Mouse (Mus musculus): ENCODE measurements around the gene Kel. TPM values are rescaled to one million over a fixed set of nuclear protein-coding genes. Genes with fewer than 3 reads are reported as not detected.

The Kel gene
- polyA plus RNA-seq, 1 experiment from 2014 or later = 2.1 TPM

DNA sequence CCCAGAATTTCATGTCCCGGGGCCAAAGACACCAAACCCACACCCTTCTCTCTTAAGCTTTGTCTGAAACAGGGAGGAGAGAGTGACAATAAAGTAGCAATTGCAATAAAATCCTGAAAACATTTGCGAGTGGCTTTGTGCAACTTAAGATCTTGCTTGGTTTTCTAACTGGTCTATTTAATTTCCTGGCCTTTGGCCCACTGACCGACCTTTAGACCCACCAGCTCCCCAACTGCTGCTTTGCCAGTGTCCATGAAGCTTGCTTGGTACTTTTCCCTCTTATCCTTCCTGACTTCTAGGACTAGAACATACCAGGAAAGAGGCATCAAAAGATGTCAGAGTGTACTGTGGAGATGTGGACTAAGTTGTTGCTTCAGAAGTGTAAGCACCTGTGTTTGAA lies 18.5 kb downstream of the Kel start:
- Histone ChIP-seq H3K27ac (no peak overlapping the region), H3K9ac (no peak overlapping the region), H3K4me2 (replicated peaks) (no peak overlapping the region), H3K4me1 (no peaks in the 10 kb centered on the region), H3K4me3 (no peak overlapping the region), H3K36me3 (no peaks in the 10 kb centered on the region), H3K9me3 (no peaks in the 10 kb centered on the region), H3K27me3 (no peaks in the 10 kb centered on the region)
- 73% methylated on average over 3 of the region's 3 CpGs for WGBS
- no peak for ATAC-seq (ENCODE audit: low FRiP score, low read depth)

DNA sequence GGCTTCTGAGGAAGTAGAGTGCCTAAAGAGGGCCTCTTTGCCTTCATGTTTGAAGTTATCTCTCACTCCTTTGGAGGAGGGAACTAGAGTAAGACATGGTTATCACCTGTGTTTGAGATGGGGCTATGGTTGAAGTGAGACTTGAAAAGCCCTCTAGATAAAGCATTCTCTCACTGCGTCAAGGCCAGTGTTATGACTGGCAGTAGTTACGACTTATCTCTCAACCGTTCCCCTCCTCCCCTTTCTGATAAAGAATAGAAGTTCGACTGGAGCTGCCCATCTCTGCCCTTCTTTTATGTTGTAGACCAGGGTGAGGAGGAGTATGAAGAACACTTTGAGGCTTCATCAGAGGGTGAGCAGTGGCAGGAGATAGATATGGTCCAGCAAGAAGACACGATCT lies 19.2 kb downstream of the Kel start:
- WGBS = 82% methylated on average over 5 of the region's 5 CpGs
- no peaks in the 10 kb centered on the region for H3K4me1 ChIP-seq
- H3K4me3 ChIP-seq = no peak overlapping the region
- H3K4me2 ChIP-seq (replicated peaks) = no peak overlapping the region
- no peak overlapping the region for H3K27ac ChIP-seq
- no peaks in the 10 kb centered on the region for H3K36me3 ChIP-seq
- no peak for ATAC-seq (ENCODE audit: low FRiP score, low read depth)
- no peaks in the 10 kb centered on the region for H3K27me3 ChIP-seq
- H3K9me3 ChIP-seq = no peaks in the 10 kb centered on the region
- H3K9ac ChIP-seq = no peak overlapping the region

DNA sequence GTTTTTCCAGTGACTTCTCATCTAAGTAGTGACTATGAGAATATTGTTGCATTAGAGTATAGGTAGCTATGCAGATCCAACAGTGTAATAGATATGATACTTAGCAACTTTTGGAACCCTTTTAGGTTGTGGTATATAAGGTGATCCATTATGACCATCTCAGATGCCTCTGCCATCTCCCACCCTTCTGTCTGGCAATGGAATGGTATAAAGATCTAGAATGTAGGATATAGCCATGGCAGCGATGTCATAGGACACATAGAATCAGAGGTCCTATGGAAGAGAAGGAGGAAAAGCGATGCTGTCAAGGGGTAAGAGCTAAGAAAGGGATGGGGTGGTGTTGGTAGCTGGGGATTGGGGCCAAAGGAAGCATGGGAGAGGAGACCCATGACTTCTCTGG lies 20.0 kb downstream of the Kel start, which contains the start of gene Llcfc1:
Llcfc1 (plus strand) TSS at position 301 of the 400 bp plus-strand sequence.
- no peaks in the 10 kb centered on the region for H3K4me1 ChIP-seq
- H3K36me3 ChIP-seq = no peaks in the 10 kb centered on the region
- no peaks in the 10 kb centered on the region for H3K27me3 ChIP-seq
- no peaks in the 10 kb centered on the region for H3K9me3 ChIP-seq
- 87% methylated on average over 2 of the region's 2 CpGs for WGBS
- H3K27ac ChIP-seq = no peak within 1 kb of the TSS
- H3K9ac ChIP-seq = no peak within 1 kb of the TSS
- H3K4me2 ChIP-seq (replicated peaks) = no peak within 1 kb of the TSS
- H3K4me3 ChIP-seq = no peak within 1 kb of the TSS
- ATAC-seq (ENCODE audit: low FRiP score, low read depth) = no peak

DNA sequence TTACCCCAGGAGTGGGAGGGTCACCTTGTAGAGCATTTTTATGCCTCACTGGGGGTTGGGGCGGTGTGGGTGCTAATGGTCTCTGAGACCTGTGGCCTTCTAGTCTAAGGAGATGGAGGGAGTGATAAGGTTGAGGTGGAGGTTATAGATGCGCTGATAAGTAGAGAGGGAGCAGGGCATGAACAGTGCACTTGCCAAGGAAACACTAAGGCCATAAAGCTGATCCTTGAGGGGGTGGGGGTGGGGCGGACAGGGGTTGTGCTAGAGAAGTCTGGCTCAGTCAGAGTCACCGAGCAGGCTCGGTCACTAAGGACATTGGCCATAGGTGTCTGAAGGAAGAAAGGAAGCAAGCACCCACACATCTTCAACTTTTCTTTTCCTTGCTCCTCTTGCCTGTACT lies 22.5 kb downstream of the Kel start:
- H3K27me3 ChIP-seq = no peaks in the 10 kb centered on the region
- no peak for ATAC-seq (ENCODE audit: low FRiP score, low read depth)
- H3K9ac ChIP-seq = no peak overlapping the region
- H3K4me1 ChIP-seq = no peaks in the 10 kb centered on the region
- no peak overlapping the region for H3K4me2 ChIP-seq (replicated peaks)
- H3K36me3 ChIP-seq = no peaks in the 10 kb centered on the region
- H3K4me3 ChIP-seq = no peak overlapping the region
- H3K9me3 ChIP-seq = no peaks in the 10 kb centered on the region
- no peak overlapping the region for H3K27ac ChIP-seq
- 62% methylated on average over 5 of the region's 5 CpGs for WGBS

DNA sequence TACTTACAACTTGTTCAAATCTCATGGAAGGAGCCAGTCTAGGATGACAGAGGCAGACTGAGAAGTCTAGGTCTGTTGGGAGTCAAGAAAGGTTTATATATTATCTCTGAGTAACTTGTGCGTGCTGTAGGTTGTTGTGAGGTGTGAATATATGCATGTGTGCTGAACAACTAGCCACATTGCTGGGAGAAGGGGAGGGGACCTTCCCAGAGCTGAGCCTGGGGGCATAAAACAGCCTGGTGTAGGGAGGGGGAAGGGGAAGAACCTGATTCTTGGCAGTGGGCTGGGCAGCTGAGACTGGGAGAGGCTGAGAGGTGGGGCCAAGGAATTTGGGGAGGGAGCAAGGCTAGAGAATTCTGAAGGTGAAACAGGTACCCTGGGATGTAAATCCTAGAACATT lies 23.5 kb downstream of the Kel start, which contains the start of gene Trpv5:
Trpv5 (minus strand) TSS at position 101 of the 400 bp plus-strand sequence.
- Histone ChIP-seq H3K9ac (no peak within 1 kb of the TSS), H3K4me3 (no peak within 1 kb of the TSS), H3K27ac (no peak within 1 kb of the TSS), H3K27me3 (no peaks in the 10 kb centered on the region), H3K4me2 (replicated peaks) (no peak within 1 kb of the TSS), H3K4me1 (no peaks in the 10 kb centered on the region), H3K36me3 (no peaks in the 10 kb centered on the region), H3K9me3 (no peaks in the 10 kb centered on the region)
- 48% methylated on average over 1 of the region's 1 CpGs for WGBS
- ATAC-seq (ENCODE audit: low FRiP score, low read depth) = no peak

DNA sequence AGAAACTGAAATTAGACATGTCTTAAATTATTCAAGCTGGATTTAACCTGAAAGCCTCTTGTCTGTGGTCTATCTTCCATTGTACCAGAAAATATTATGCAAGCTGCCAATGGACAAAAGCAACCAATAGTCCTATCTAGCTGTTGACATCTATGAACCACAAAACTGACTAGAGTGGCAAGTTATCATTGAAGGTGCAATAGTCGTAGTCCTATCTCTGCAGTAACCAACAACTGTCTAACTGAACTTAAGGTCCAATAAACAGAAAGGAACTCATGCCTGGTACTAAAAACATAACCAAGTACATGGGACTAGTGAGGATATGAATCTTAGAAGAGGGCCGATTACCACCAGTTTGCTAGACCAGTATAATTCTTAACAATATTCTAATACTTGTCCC lies 27.6 kb downstream of the Kel start:
- Histone ChIP-seq H3K9me3 (no peaks in the 10 kb centered on the region), H3K4me2 (replicated peaks) (no peak overlapping the region), H3K9ac (no peak overlapping the region), H3K4me1 (no peaks in the 10 kb centered on the region), H3K27ac (no peak overlapping the region), H3K4me3 (no peak overlapping the region), H3K36me3 (no peaks in the 10 kb centered on the region), H3K27me3 (no peaks in the 10 kb centered on the region)
- WGBS = 89% methylated on average over 2 of the region's 2 CpGs
- no peak for ATAC-seq (ENCODE audit: low FRiP score, low read depth)

DNA sequence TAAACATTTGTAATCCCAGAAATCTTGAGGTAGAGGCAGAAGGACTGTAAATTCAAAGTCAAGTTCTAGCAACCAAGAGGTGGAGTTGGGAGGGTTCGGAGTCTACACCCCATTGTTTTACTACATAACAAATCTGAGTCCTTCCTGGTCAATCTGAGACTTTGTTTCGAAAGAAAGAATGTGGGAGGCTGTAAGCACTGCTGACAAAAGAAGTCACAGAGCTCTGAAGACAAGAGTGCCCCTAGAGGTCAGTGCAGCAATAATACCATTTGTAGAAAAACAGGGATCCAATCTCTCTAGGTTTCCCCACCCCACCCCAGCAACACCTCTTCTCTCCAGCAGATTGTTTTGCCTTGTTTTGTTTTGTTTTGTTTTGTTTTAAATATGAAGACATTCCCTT lies 41.8 kb downstream of the Kel start:
- 39% methylated on average over 2 of the region's 2 CpGs for WGBS
- no peak for ATAC-seq (ENCODE audit: low FRiP score, low read depth)
- no peak overlapping the region for H3K9ac ChIP-seq
- no peaks in the 10 kb centered on the region for H3K36me3 ChIP-seq
- H3K4me3 ChIP-seq = no peak overlapping the region
- no peaks in the 10 kb centered on the region for H3K9me3 ChIP-seq
- H3K27me3 ChIP-seq = no peaks in the 10 kb centered on the region
- H3K27ac ChIP-seq = no peak overlapping the region
- no peak overlapping the region for H3K4me2 ChIP-seq (replicated peaks)
- no peaks in the 10 kb centered on the region for H3K4me1 ChIP-seq

DNA sequence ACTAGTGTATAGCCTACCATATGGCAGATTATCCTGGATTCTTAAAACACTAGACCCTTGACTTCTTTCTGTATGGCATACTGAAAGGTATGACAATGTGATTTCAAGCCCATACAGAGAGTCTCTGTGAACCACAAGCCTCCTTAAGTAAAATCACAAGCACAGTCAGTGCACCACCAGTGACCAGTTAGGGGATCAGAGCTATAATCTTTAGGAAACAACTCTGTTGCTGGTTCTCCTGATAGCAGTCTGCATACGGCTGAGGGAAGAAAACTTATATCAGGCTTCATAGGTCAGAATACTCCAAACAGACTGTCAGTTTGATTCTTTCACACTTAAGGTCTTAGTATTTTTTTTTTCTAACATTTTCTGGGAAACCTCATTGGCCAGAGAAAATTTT lies 45.7 kb downstream of the Kel start:
- WGBS = 78% methylated on average over 1 of the region's 1 CpGs

DNA sequence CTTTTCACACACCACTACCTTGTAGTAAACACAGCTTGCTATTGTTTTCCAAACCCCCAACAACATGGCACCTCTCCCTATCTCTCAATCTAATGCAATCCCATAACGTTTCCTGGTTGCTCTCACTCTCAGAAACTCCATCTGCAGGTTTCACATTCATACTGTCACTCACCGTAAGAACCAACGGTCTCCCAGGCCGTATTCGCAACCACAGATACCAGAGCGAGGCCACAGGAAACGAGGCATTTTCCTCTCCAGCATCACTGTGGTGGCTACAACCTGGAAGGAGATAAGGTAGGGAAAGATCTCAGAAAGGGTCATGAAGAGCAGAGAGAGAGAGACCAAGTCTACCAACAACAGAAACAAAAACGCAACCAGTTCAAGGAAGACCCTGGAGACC lies 49.5 kb downstream of the Kel start:
- no peak for ATAC-seq (ENCODE audit: low FRiP score, low read depth)
- Histone ChIP-seq H3K9ac (no peak overlapping the region), H3K4me1 (no peaks in the 10 kb centered on the region), H3K4me2 (replicated peaks) (no peak overlapping the region), H3K27me3 (no peaks in the 10 kb centered on the region), H3K27ac (no peak overlapping the region), H3K9me3 (no peaks in the 10 kb centered on the region), H3K4me3 (no peak overlapping the region), H3K36me3 (no peaks in the 10 kb centered on the region)
- 88% methylated on average over 8 of the region's 8 CpGs for WGBS

More for the DNA sequence above, 45.7 kb downstream of the Kel start:
- no peak for ATAC-seq (ENCODE audit: low FRiP score, low read depth)
- no peaks in the 10 kb centered on the region for H3K27me3 ChIP-seq
- H3K4me1 ChIP-seq = no peaks in the 10 kb centered on the region
- no peak overlapping the region for H3K4me3 ChIP-seq
- H3K4me2 ChIP-seq (replicated peaks) = no peak overlapping the region
- no peaks in the 10 kb centered on the region for H3K36me3 ChIP-seq
- no peaks in the 10 kb centered on the region for H3K9me3 ChIP-seq
- no peak overlapping the region for H3K9ac ChIP-seq
- H3K27ac ChIP-seq = no peak overlapping the region

DNA sequence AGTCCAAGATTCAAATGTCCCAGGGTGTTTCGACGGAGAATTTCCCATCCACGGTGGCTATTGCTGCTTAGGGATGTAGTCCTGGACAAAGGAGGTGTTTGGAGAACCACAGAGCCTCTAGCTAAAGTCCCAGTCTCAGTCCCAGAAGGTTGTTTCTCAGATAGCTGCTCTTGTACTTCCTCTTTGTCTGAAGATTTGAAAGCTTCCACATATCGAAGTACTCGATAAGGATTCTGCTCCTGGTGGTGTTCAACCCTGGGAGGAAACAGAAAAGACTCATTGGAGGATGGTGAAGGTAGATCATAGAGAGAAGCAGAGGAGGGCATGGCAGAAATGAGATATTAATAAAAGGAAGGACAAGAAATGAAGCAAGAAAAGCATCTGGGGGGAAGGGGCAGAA lies 51.0 kb downstream of the Kel start:
- Histone ChIP-seq H3K36me3 (no peaks in the 10 kb centered on the region), H3K9me3 (no peaks in the 10 kb centered on the region), H3K4me1 (no peaks in the 10 kb centered on the region), H3K27me3 (no peaks in the 10 kb centered on the region), H3K27ac (no peak overlapping the region), H3K4me3 (no peak overlapping the region), H3K4me2 (replicated peaks) (no peak overlapping the region), H3K9ac (no peak overlapping the region)
- no peak for ATAC-seq (ENCODE audit: low FRiP score, low read depth)
- 90% methylated on average over 5 of the region's 5 CpGs for WGBS

DNA sequence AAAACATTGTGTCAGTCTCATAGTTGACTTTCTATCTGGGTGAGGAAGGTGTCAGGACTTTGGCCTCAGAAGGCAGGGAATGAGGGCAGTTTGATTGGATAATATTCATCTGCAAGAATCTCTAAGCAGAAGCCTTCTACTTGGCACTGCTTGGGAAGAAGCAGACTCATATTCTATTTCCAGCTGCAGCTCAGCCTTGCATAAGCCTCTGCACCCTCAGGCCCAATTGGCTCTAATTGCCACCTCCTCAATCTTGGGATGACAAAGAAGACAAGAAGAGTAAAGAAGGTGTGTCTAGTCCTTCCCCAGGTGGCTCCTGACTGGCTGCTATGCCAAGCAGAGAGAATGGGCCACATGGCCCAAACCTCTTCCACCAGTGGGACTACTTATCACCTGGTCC lies 57.5 kb downstream of the Kel start:
- Histone ChIP-seq H3K4me2 (replicated peaks) (no peak overlapping the region), H3K27me3 (no peaks in the 10 kb centered on the region), H3K9ac (no peak overlapping the region), H3K4me1 (no peaks in the 10 kb centered on the region), H3K27ac (no peak overlapping the region), H3K4me3 (no peak overlapping the region), H3K9me3 (no peaks in the 10 kb centered on the region), H3K36me3 (no peaks in the 10 kb centered on the region)
- no peak for ATAC-seq (ENCODE audit: low FRiP score, low read depth)

DNA sequence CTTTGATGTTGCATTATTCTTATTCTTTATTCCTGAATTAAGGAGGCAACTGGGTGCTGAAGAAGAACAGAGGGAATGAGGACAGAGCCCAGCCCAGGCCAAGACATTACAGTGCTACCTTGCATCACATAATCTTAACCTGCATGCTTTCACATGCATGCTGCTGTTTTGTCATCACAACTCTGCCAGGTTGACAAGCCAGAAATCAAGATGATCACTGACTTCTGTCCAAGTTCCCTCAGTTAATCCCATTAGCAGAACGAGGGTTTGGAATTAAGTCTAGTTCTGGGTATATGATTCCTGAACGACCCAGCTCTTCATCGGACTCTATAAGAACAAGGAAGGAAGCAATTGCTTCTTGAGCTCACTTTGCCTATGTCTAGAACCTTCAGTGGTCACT lies 57.9 kb downstream of the Kel start:
- no peak overlapping the region for H3K9ac ChIP-seq
- no peaks in the 10 kb centered on the region for H3K36me3 ChIP-seq
- H3K9me3 ChIP-seq = no peaks in the 10 kb centered on the region
- ATAC-seq (ENCODE audit: low FRiP score, low read depth) = no peak
- H3K4me2 ChIP-seq (replicated peaks) = no peak overlapping the region
- no peaks in the 10 kb centered on the region for H3K27me3 ChIP-seq
- no peak overlapping the region for H3K27ac ChIP-seq
- H3K4me3 ChIP-seq = no peak overlapping the region
- no peaks in the 10 kb centered on the region for H3K4me1 ChIP-seq
- 89% methylated on average over 3 of the region's 3 CpGs for WGBS

DNA sequence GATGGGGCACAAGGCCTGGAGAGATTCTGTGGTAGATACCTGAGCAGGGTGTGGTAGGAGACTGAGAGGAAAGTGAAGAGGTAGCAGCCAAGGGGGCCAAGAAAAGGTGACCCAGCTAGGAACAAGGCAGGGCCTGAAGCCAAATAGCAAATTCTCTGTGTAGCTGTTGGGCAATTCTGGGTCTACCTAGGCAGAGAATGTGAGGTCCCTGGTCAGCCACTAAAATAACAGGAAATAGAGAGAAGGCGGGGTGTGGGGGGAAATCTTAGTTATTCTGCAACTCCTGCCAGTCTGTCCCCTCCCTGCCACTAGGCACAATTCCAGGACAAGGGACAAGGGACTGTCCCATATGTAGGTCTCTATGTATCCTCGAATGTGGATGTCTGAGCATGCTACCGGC lies 60.9 kb downstream of the Kel start:
- 89% methylated on average over 3 of the region's 3 CpGs for WGBS
- H3K9ac ChIP-seq = no peak overlapping the region
- no peaks in the 10 kb centered on the region for H3K4me1 ChIP-seq
- no peak overlapping the region for H3K4me2 ChIP-seq (replicated peaks)
- no peaks in the 10 kb centered on the region for H3K36me3 ChIP-seq
- no peak for ATAC-seq (ENCODE audit: low FRiP score, low read depth)
- H3K27me3 ChIP-seq = no peaks in the 10 kb centered on the region
- no peak overlapping the region for H3K27ac ChIP-seq
- no peak overlapping the region for H3K4me3 ChIP-seq
- no peaks in the 10 kb centered on the region for H3K9me3 ChIP-seq
